Mouse (Mus musculus): Measurements from ENCODE around the gene Foxp4.

DNA sequence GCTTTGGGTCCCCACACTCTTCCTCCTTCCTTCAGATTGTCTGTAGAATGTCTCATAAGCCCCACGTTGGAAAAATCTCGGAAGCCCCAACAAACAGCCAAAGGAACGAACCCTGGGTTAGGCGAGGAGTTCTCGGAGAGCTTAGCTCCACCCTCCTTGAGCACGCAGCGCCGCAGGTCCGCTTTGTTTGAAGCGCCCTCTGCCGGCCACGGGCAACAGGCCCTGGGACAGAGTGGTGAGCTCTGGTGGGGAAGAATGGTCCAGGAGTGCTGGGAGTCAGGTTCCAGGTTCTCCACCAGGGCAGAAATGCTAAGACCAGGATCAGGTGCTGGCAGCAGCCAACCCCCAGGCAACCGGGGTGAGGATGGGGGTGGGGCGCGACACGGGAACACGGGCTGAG lies 59.9 kb downstream of the Foxp4 start:
- TF ChIP-seq POLR2A (IDR thresholded peaks at IDR 0.05; ENCODE audit: control insufficient read depth in 1 of 2, insufficient read depth in 1 of 2, low read depth in 1 of 2, low read length in 2 of 2, poor library complexity in 1 of 2) (no peak), CTCF (IDR thresholded peaks at IDR 0.05 in 2 of 3, conservative IDR thresholded peaks at IDR 0.05 in 1 of 3; ENCODE audit: control insufficient read depth in 1 of 3, insufficient read depth in 1 of 3, low read depth in 2 of 3, low read length in 3 of 3, poor library complexity in 1 of 3, severe bottlenecking in 1 of 3) (peak; percentile 81 to 99 (median 96)), ELF1 (IDR thresholded peaks at IDR 0.05; ENCODE audit: low read depth, low read length) (no peak)
